ENCODE assay signal across 8 mouse cellular contexts in genomic region chr6:54699477-54700056, GRCm38 (mm10). TPM values are rescaled to one million over a fixed set of nuclear protein-coding genes. Genes with fewer than 3 reads are reported as not detected.
DNase-seq lines count a peak whose midpoint lies in the region; ATAC-seq and TF ChIP-seq lines count a peak whose summit lies in the region.

No protein-coding gene starts in this region.

- H3K4me3 ChIP-seq in CH12.LX (replicated peaks in 1 of 3; ENCODE audit: low read depth in 2 of 3, low read length in 2 of 3, poor library complexity in 1 of 3): peak overlapping the region; percentile 31 to 60 (median 49)
- peak overlapping the region; percentile 60 for H3K4me3 ChIP-seq in hindbrain, embryonic 10.5 days
- peak overlapping the region; percentile 47 for H3K4me3 ChIP-seq in lung, embryonic 14.5 days (ENCODE audit: low read depth, low read length)

- TF ChIP-seq RAD21 in CH12.LX (IDR thresholded peaks at IDR 0.05; ENCODE audit: low read depth, low read length): no peak

- peaks cover 29% of the 10 kb centered on the region for H3K27me3 ChIP-seq in CH12.LX (replicated peaks)
- peaks cover 48% of the 10 kb centered on the region for H3K27me3 ChIP-seq in hindbrain, embryonic 10.5 days (ENCODE audit: insufficient read depth, poor library complexity, severe bottlenecking)
- H3K27me3 ChIP-seq in lung, embryonic 14.5 days (ENCODE audit: insufficient read depth, low read length): peaks cover 20% of the 10 kb centered on the region

- TF ChIP-seq CTCF in CH12.LX (conservative IDR thresholded peaks at IDR 0.05 in 1 of 2, IDR thresholded peaks at IDR 0.05 in 1 of 2; ENCODE audit: low read depth in 2 of 2, low read length in 2 of 2): no peak
- TF ChIP-seq CTCF in lung, embryonic 14.5 days (IDR thresholded peaks at IDR 0.05; ENCODE audit: low read depth): no peak

- whole genome bisulfite sequencing in hindbrain, embryonic 10.5 days: 8% methylated on average over 19 of the region's 19 CpGs
- WGBS in lung, embryonic 14.5 days: 3% methylated on average over 19 of the region's 19 CpGs

- dilution Hi-C loops in CH12.LX (cut with MboI; ENCODE audit: extremely low pct_ligation_motif_present, extremely low pct_unique_long_range_greater_than_20kb, low sequenced_read_pairs): no loop called here

- peak overlapping the region; percentile 34; the same call in 1 of the 2 replicates for H3K9ac ChIP-seq in CH12.LX (ENCODE audit: insufficient read depth, low read depth)
- H3K9ac ChIP-seq in lung, embryonic 14.5 days: peak overlapping the region; percentile 48

- DNase-seq in CH12.LX (ENCODE audit: extremely low read depth): peak; percentile 89
- peak; percentile 71 to 77 for DNase-seq in cerebellum, postnatal 14 days
- DNase-seq in frontal cortex, postnatal 10 days (ENCODE audit: low spot score in 2 of 2): peak; percentile 51 to 79
- peak; percentile 81 for DNase-seq in hindbrain, embryonic 10.5 days (ENCODE audit: low spot score)
- DNase-seq in layer of hippocampus, adult 8-10 months (ENCODE audit: low spot score in 2 of 2): peak; percentile 68 to 79
- peak; percentile 93 for DNase-seq in lung, embryonic 14.5 days
- DNase-seq in testis, postnatal 14 days (ENCODE audit: low spot score): peak; percentile 86

- TF ChIP-seq EP300 in CH12.LX (IDR thresholded peaks at IDR 0.05; ENCODE audit: low read length): no peak

- H3K4me1 ChIP-seq in CH12.LX (ENCODE audit: control insufficient read depth in 1 of 2, insufficient read depth in 2 of 2): peaks cover 3 to 9% of the 10 kb centered on the region in 2 experiments
- H3K4me1 ChIP-seq in hindbrain, embryonic 10.5 days (replicated peaks): peaks cover 25% of the 10 kb centered on the region
- H3K4me1 ChIP-seq in lung, embryonic 14.5 days (ENCODE audit: insufficient read depth): no peaks in the 10 kb centered on the region

- peak overlapping the region; percentile 93 for H3K4me2 ChIP-seq in CH12.LX (ENCODE audit: insufficient read depth, low read depth, poor library complexity, severe bottlenecking)
- peak overlapping the region; percentile 99 for H3K4me2 ChIP-seq in lung, embryonic 14.5 days

- ATAC-seq in lung, embryonic 14.5 days (ENCODE audit: insufficient read depth): peak; percentile 90
- ATAC-seq in neutrophil, adult 5-6 weeks (ENCODE audit: extremely low read depth, insufficient number of reproducible peaks, low FRiP score, poor library complexity, severe bottlenecking): peak; percentile 79

- no peaks in the 10 kb centered on the region for H3K36me3 ChIP-seq in CH12.LX (replicated peaks in 1 of 2; ENCODE audit: control insufficient read depth in 1 of 2, insufficient read depth in 1 of 2, low read length in 1 of 2)
- H3K36me3 ChIP-seq in hindbrain, embryonic 10.5 days: no peaks in the 10 kb centered on the region
- no peaks in the 10 kb centered on the region for H3K36me3 ChIP-seq in lung, embryonic 14.5 days (ENCODE audit: insufficient read depth)

- no peaks in the 10 kb centered on the region for H3K9me3 ChIP-seq in CH12.LX (replicated peaks; ENCODE audit: low read length)
- H3K9me3 ChIP-seq in hindbrain, embryonic 10.5 days: no peaks in the 10 kb centered on the region
- no peaks in the 10 kb centered on the region for H3K9me3 ChIP-seq in lung, embryonic 14.5 days (ENCODE audit: low read depth, low read length)

- TF ChIP-seq POLR2A in CH12.LX (IDR thresholded peaks at IDR 0.05; ENCODE audit: low read depth, low read length): peak; percentile 31; the same call in 1 of the 2 replicates

- in situ Hi-C loops in CH12.LX (cut with MboI; ENCODE audit: low pct_ligation_motif_present, low pct_unique_long_range_greater_than_20kb, low sequenced_read_pairs): loop anchor here (10.0 to 25.0 kb wide), 3 partner anchors 105 to 465 kb away; no protein-coding TSS in a partner anchor

- no peak overlapping the region for H3K27ac ChIP-seq in CH12.LX (ENCODE audit: insufficient read depth, low read depth)
- peak overlapping the region; percentile 53 for H3K27ac ChIP-seq in hindbrain, embryonic 10.5 days
- no peak overlapping the region for H3K27ac ChIP-seq in lung, embryonic 14.5 days (ENCODE audit: low read depth)

- no peaks in the 10 kb centered on the region for H3K79me2 ChIP-seq in CH12.LX (replicated peaks; ENCODE audit: control insufficient read depth, extremely low read depth, insufficient read depth, poor library complexity, severe bottlenecking)

TF ChIP-seq in CH12.LX, 34 proteins besides CTCF, POLR2A, EP300 and RAD21:
- TF ChIP-seq NELFE (IDR thresholded peaks at IDR 0.05; ENCODE audit: low read depth, low read length): peak; percentile 86
- TF ChIP-seq CHD2 (IDR thresholded peaks at IDR 0.05; ENCODE audit: low read length): no peak
- peak; percentile 50; the same call in 1 of the 2 replicates for TF ChIP-seq MXI1 (IDR thresholded peaks at IDR 0.05; ENCODE audit: low read depth, low read length)
- peak; percentile 91 for TF ChIP-seq MAX (IDR thresholded peaks at IDR 0.05; ENCODE audit: low read length)
- no peak for TF ChIP-seq ETS1 (conservative IDR thresholded peaks at IDR 0.05; ENCODE audit: low read depth, low read length)
- TF ChIP-seq JUND (conservative IDR thresholded peaks at IDR 0.05; ENCODE audit: low read depth, low read length): no peak
- no peak for TF ChIP-seq ZKSCAN1 (IDR thresholded peaks at IDR 0.05; ENCODE audit: borderline replicate concordance, low read depth, low read length)
- TF ChIP-seq ZC3H11A (IDR thresholded peaks at IDR 0.05; ENCODE audit: low read depth, low read length): no peak
- TF ChIP-seq TBP (conservative IDR thresholded peaks at IDR 0.05; ENCODE audit: low read depth, low read length): no peak
- TF ChIP-seq RCOR1 (conservative IDR thresholded peaks at IDR 0.05; ENCODE audit: low read depth, low read length): no peak
- peak; percentile 100 for TF ChIP-seq NRF1 (IDR thresholded peaks at IDR 0.05; ENCODE audit: low read depth, low read length)
- TF ChIP-seq ZNF384 (IDR thresholded peaks at IDR 0.05; ENCODE audit: low read depth, low read length): 0 out of 2 replicates have a peak, but pooled peaks have one; percentile 22
- peak; percentile 68; the same call in 1 of the 2 replicates for TF ChIP-seq SIN3A (IDR thresholded peaks at IDR 0.05; ENCODE audit: low read length)
- TF ChIP-seq UBTF (IDR thresholded peaks at IDR 0.05; ENCODE audit: low read depth, low read length): no peak
- TF ChIP-seq MAFK (IDR thresholded peaks at IDR 0.05; ENCODE audit: insufficient replicate concordance, low read length): 0 out of 2 replicates have a peak, but pooled peaks have one; percentile 7
- no peak for TF ChIP-seq MEF2A (IDR thresholded peaks at IDR 0.05; ENCODE audit: borderline replicate concordance, low read depth, low read length)
- TF ChIP-seq USF2 (conservative IDR thresholded peaks at IDR 0.05; ENCODE audit: low read depth, low read length): no peak
- TF ChIP-seq KAT2A (IDR thresholded peaks at IDR 0.05; ENCODE audit: insufficient replicate concordance, low read length): no peak
- peak; percentile 48; the same call in 1 of the 2 replicates for TF ChIP-seq ELF1 (IDR thresholded peaks at IDR 0.05; ENCODE audit: low read depth, low read length)
- TF ChIP-seq MYC (IDR thresholded peaks at IDR 0.05; ENCODE audit: low read depth, low read length): peak; percentile 54; the same call in 1 of the 2 replicates
- TF ChIP-seq USF1 (IDR thresholded peaks at IDR 0.05; ENCODE audit: low read depth, low read length): no peak
- TF ChIP-seq TCF12 (IDR thresholded peaks at IDR 0.05; ENCODE audit: low read depth, low read length): 0 out of 2 replicates have a peak, but pooled peaks have one; percentile 43
- TF ChIP-seq GABPA (IDR thresholded peaks at IDR 0.05; ENCODE audit: insufficient replicate concordance, low read depth, low read length): no peak
- TF ChIP-seq SMC3 (IDR thresholded peaks at IDR 0.05; ENCODE audit: low read depth, low read length): no peak
- no peak for TF ChIP-seq E2F4 (IDR thresholded peaks at IDR 0.05; ENCODE audit: insufficient replicate concordance, low read depth, low read length)
- no peak for TF ChIP-seq BHLHE40 (IDR thresholded peaks at IDR 0.05; ENCODE audit: low read depth, low read length)
- peak; percentile 61 for TF ChIP-seq HCFC1 (IDR thresholded peaks at IDR 0.05; ENCODE audit: low read depth, low read length)
- TF ChIP-seq ZMIZ1 (IDR thresholded peaks at IDR 0.05; ENCODE audit: low read depth, low read length): no peak
- TF ChIP-seq MAZ (IDR thresholded peaks at IDR 0.05; ENCODE audit: low read depth, low read length): no peak
- no peak for TF ChIP-seq JUN (IDR thresholded peaks at IDR 0.05; ENCODE audit: insufficient read depth, low read depth, low read length)
- no peak for TF ChIP-seq PAX5 (IDR thresholded peaks at IDR 0.05; ENCODE audit: low read length)
- TF ChIP-seq POLR2AphosphoS2 (IDR thresholded peaks at IDR 0.05; ENCODE audit: low read depth, low read length): no peak
- TF ChIP-seq CHD1 (IDR thresholded peaks at IDR 0.05; ENCODE audit: low read depth, low read length): no peak
- TF ChIP-seq IRF4 (IDR thresholded peaks at IDR 0.05; ENCODE audit: low read depth, low read length): peak; percentile 51; the same call in 1 of the 2 replicates

RNA-seq across cellular contexts. Expression of gene Mturn, which starts 18.1 kb away (rescaled TPM):
- total RNA-seq in CH12.LX (2012; rRNA removed) (0.08 and 0.25 TPM in 2 replicates), CH12.LX (2014; rRNA removed) (0.20 and 0.23 TPM in 2 replicates)
- 0.06 and 0.22 TPM in 2 replicates for polyA plus RNA-seq in CH12.LX (2012; ENCODE audit: insufficient read length, low read depth)
- 16.6 and 26.4 TPM in 2 replicates for polyA plus RNA-seq in hindbrain, embryonic 10.5 days (2016; fragmentation: Nextera tagmentation; extraction: Ambion mirVana)
- 100 to 1,000 TPM; 113 to 141 (median 129) TPM for total RNA-seq in layer of hippocampus, adult 8-10 months (2022)
- polyA plus RNA-seq in lung, embryonic 14.5 days (2014; fragmentation: Nextera tagmentation; extraction: Ambion mirVana): 3.1 and 4.7 TPM in 2 replicates
- 14.2 and 18.0 TPM in 2 replicates for total RNA-seq in neutrophil, adult 5-6 weeks (2017)

Comparison
In these comparisons a context has a peak if more than half of its experiments do, and no peak if none do; other contexts are left out.
1. RNA of gene Mturn, which starts 18.1 kb away (total RNA-seq): 113 to 141 TPM in layer of hippocampus, adult 8-10 months and 14.2 to 18.0 TPM in neutrophil, adult 5-6 weeks; 0.08 to 0.25 TPM in CH12.LX; every median in the first group is over 10 times any median in the second.
2. Peak in every context shown above with its lines, with median percentiles within 50 percentile points of each other: DNase-seq and H3K4me3 ChIP-seq.